Mouse (Mus musculus): ENCODE measurements around the gene Rbms3. TPM values are rescaled to one million over a fixed set of nuclear protein-coding genes. Genes with fewer than 3 reads are reported as not detected.

Gene Rbms3
- polyA plus RNA-seq, 1 experiment, result not detected

- WGBS, result 81% methylated on average over 6 of the region's 6 CpGs
- no peak for TF ChIP-seq POLR2A (IDR thresholded peaks at IDR 0.05; ENCODE audit: insufficient read depth, low read depth, low read length)
- no peak for TF ChIP-seq CTCF (IDR thresholded peaks at IDR 0.05; ENCODE audit: insufficient read depth, low read depth, low read length)
- Histone ChIP-seq H3K4me1 (ENCODE audit: control insufficient read depth, insufficient read depth, low read length) (no peaks in the 10 kb centered on the region), H3K27ac (ENCODE audit: insufficient read depth, low read depth, low read length) (no peak overlapping the region), H3K4me3 (ENCODE audit: insufficient read depth, low read depth, low read length) (no peak overlapping the region)
Measured at GRCm38 (mm10) chr9:117088309-117088708, 541.4 kb downstream of the Rbms3 start.

GRCm38 (mm10) chr9:117085706-117086105, 544.0 kb downstream of the Rbms3 start:
- H3K4me1 ChIP-seq (ENCODE audit: control insufficient read depth, insufficient read depth, low read length), result no peaks in the 10 kb centered on the region
- no peak overlapping the region for H3K27ac ChIP-seq (ENCODE audit: insufficient read depth, low read depth, low read length)
- WGBS, result 96% methylated on average over 9 of the region's 9 CpGs
- TF ChIP-seq POLR2A (IDR thresholded peaks at IDR 0.05; ENCODE audit: insufficient read depth, low read depth, low read length) (no peak), CTCF (IDR thresholded peaks at IDR 0.05; ENCODE audit: insufficient read depth, low read depth, low read length) (no peak)
- no peak overlapping the region for H3K4me3 ChIP-seq (ENCODE audit: insufficient read depth, low read depth, low read length)

- Histone ChIP-seq H3K4me1 (ENCODE audit: control insufficient read depth, insufficient read depth, low read length) (no peaks in the 10 kb centered on the region), H3K4me3 (ENCODE audit: insufficient read depth, low read depth, low read length) (no peak overlapping the region), H3K27ac (ENCODE audit: insufficient read depth, low read depth, low read length) (no peak overlapping the region)
- WGBS, result 93% methylated on average over 2 of the region's 2 CpGs
- no peak for TF ChIP-seq CTCF (IDR thresholded peaks at IDR 0.05; ENCODE audit: insufficient read depth, low read depth, low read length)
- TF ChIP-seq POLR2A (IDR thresholded peaks at IDR 0.05; ENCODE audit: insufficient read depth, low read depth, low read length), result no peak
Measured at GRCm38 (mm10) chr9:117084471-117084870, 545.2 kb downstream of the Rbms3 start.

GRCm38 (mm10) chr9:117079471-117079870, 550.2 kb downstream of the Rbms3 start:
- WGBS, result 95% methylated on average over 8 of the region's 8 CpGs
- TF ChIP-seq CTCF (IDR thresholded peaks at IDR 0.05; ENCODE audit: insufficient read depth, low read depth, low read length) (no peak), POLR2A (IDR thresholded peaks at IDR 0.05; ENCODE audit: insufficient read depth, low read depth, low read length) (no peak)
- no peaks in the 10 kb centered on the region for H3K4me1 ChIP-seq (ENCODE audit: control insufficient read depth, insufficient read depth, low read length)
- no peak overlapping the region for H3K27ac ChIP-seq (ENCODE audit: insufficient read depth, low read depth, low read length)
- H3K4me3 ChIP-seq (ENCODE audit: insufficient read depth, low read depth, low read length), result no peak overlapping the region

- Histone ChIP-seq H3K4me1 (ENCODE audit: control insufficient read depth, insufficient read depth, low read length) (no peaks in the 10 kb centered on the region), H3K4me3 (ENCODE audit: insufficient read depth, low read depth, low read length) (no peak overlapping the region), H3K27ac (ENCODE audit: insufficient read depth, low read depth, low read length) (no peak overlapping the region)
- 90% methylated on average over 7 of the region's 7 CpGs for WGBS
- TF ChIP-seq POLR2A (IDR thresholded peaks at IDR 0.05; ENCODE audit: insufficient read depth, low read depth, low read length), result no peak
- no peak for TF ChIP-seq CTCF (IDR thresholded peaks at IDR 0.05; ENCODE audit: insufficient read depth, low read depth, low read length)
Measured at GRCm38 (mm10) chr9:117077548-117077947, 552.2 kb downstream of the Rbms3 start.

GRCm38 (mm10) chr9:117076785-117077184, 552.9 kb downstream of the Rbms3 start:
- 90% methylated on average over 8 of the region's 8 CpGs for WGBS
- Histone ChIP-seq H3K4me3 (ENCODE audit: insufficient read depth, low read depth, low read length) (no peak overlapping the region), H3K27ac (ENCODE audit: insufficient read depth, low read depth, low read length) (no peak overlapping the region), H3K4me1 (ENCODE audit: control insufficient read depth, insufficient read depth, low read length) (no peaks in the 10 kb centered on the region)
- TF ChIP-seq CTCF (IDR thresholded peaks at IDR 0.05; ENCODE audit: insufficient read depth, low read depth, low read length), result no peak
- TF ChIP-seq POLR2A (IDR thresholded peaks at IDR 0.05; ENCODE audit: insufficient read depth, low read depth, low read length), result no peak

- Histone ChIP-seq H3K27ac (ENCODE audit: insufficient read depth, low read depth, low read length) (no peak overlapping the region), H3K4me1 (ENCODE audit: control insufficient read depth, insufficient read depth, low read length) (no peaks in the 10 kb centered on the region), H3K4me3 (ENCODE audit: insufficient read depth, low read depth, low read length) (no peak overlapping the region)
- TF ChIP-seq CTCF (IDR thresholded peaks at IDR 0.05; ENCODE audit: insufficient read depth, low read depth, low read length) (no peak), POLR2A (IDR thresholded peaks at IDR 0.05; ENCODE audit: insufficient read depth, low read depth, low read length) (no peak)
- WGBS, result 80% methylated on average over 2 of the region's 2 CpGs
Measured at GRCm38 (mm10) chr9:117072433-117073099, 557.1 kb downstream of the Rbms3 start.

- 86% methylated on average over 2 of the region's 2 CpGs for WGBS
- TF ChIP-seq CTCF (IDR thresholded peaks at IDR 0.05; ENCODE audit: insufficient read depth, low read depth, low read length) (no peak), POLR2A (IDR thresholded peaks at IDR 0.05; ENCODE audit: insufficient read depth, low read depth, low read length) (no peak)
- H3K4me1 ChIP-seq (ENCODE audit: control insufficient read depth, insufficient read depth, low read length), result no peaks in the 10 kb centered on the region
- no peak overlapping the region for H3K27ac ChIP-seq (ENCODE audit: insufficient read depth, low read depth, low read length)
- H3K4me3 ChIP-seq (ENCODE audit: insufficient read depth, low read depth, low read length), result no peak overlapping the region
Measured at GRCm38 (mm10) chr9:117070616-117071015, 559.1 kb downstream of the Rbms3 start.

GRCm38 (mm10) chr9:117069232-117069631, 560.5 kb downstream of the Rbms3 start:
- WGBS, result 91% methylated on average over 1 of the region's 1 CpGs
- Histone ChIP-seq H3K27ac (ENCODE audit: insufficient read depth, low read depth, low read length) (no peak overlapping the region), H3K4me1 (ENCODE audit: control insufficient read depth, insufficient read depth, low read length) (no peaks in the 10 kb centered on the region), H3K4me3 (ENCODE audit: insufficient read depth, low read depth, low read length) (no peak overlapping the region)
- TF ChIP-seq CTCF (IDR thresholded peaks at IDR 0.05; ENCODE audit: insufficient read depth, low read depth, low read length) (no peak), POLR2A (IDR thresholded peaks at IDR 0.05; ENCODE audit: insufficient read depth, low read depth, low read length) (no peak)
